Mouse (Mus musculus): ENCODE measurements at regions not wholly inside any gene's neighbourhood (a gene's known extent, or its start where the extent isn't known, plus 50 kb on each side); places are given as distances from the start of the nearest gene placed in this dataset.

GRCm38 (mm10) chr7:128836435-128836834 is 91.7 kb downstream of the Sec23ip start:
- TF ChIP-seq CTCF (IDR thresholded peaks at IDR 0.05; ENCODE audit: borderline replicate concordance, insufficient read depth, low read length) (no peak), POLR2A (IDR thresholded peaks at IDR 0.05; ENCODE audit: low read depth, low read length) (no peak)
